Mouse (Mus musculus) heart, adult 2 months (tissue): ENCODE data around the gene Gm7271.

Experiments used
- CTCF ChIP-seq: fragments of 200-600 bp; IDR thresholded peaks from 2 replicates; pipeline ENCODE4 v1.8.1; 2022; ENCODE audit warnings: antibody characterized with exemption, mild to moderate bottlenecking, moderate library complexity
- EP300 ChIP-seq: fragments of 200-500 bp; IDR thresholded peaks from 2 replicates; pipeline ENCODE4 v1.6.1; 2011; ENCODE audit warnings: low read depth, low read length, control low read depth; ENCODE audit not compliant: insufficient read depth
- POLR2A ChIP-seq: fragments of 200-500 bp; IDR thresholded peaks from 2 replicates; pipeline ENCODE4 v1.6.1; 2011; ENCODE audit warnings: mild to moderate bottlenecking, low read depth, low read length, control low read depth; ENCODE audit not compliant: insufficient read depth

GRCm38 (mm10) chr5:76540842-76541241 is 57.0 kb downstream of the Gm7271 start:
- peak; percentile 83 for TF ChIP-seq CTCF
- TF ChIP-seq POLR2A: no peak
- no peak for TF ChIP-seq EP300
